Mouse (Mus musculus): ENCODE measurements around the gene Kcna10.

GRCm38 (mm10) chr3:107230527-107230926 is 47.7 kb downstream of the Kcna10 start, which contains the start of gene A630076J17Rik:
- TF ChIP-seq CTCF (IDR thresholded peaks at IDR 0.05 in 2 of 3, conservative IDR thresholded peaks at IDR 0.05 in 1 of 3; ENCODE audit: control insufficient read depth in 1 of 3, insufficient read depth in 1 of 3, low read depth in 2 of 3, low read length in 3 of 3, poor library complexity in 1 of 3, severe bottlenecking in 1 of 3), result no peak
- no peak for TF ChIP-seq NELFE (IDR thresholded peaks at IDR 0.05; ENCODE audit: low read depth, low read length)
- no peak for TF ChIP-seq ZMIZ1 (IDR thresholded peaks at IDR 0.05; ENCODE audit: low read depth, low read length)
